Mouse (Mus musculus) adrenal gland, adult 18-20 months (tissue): ENCODE measurements around the gene Rcn2. TPM values are rescaled to one million over a fixed set of nuclear protein-coding genes. Genes with fewer than 3 reads are reported as not detected.
"Not testable (repeated sequence)": the region's sequence is repeated elsewhere in the genome, so short reads cannot be mapped to it uniquely, and the experiment has no call there.

Source experiments
- DNase-seq, 2 experiments: peaks; one replicate each; pipeline ENCODE4 v3.0.0; 2021 to 2022; ENCODE audit warnings: low spot score in 2 of 2
- long read RNA-seq, 2 experiments: library from polyadenylated mRNA; stranded (forward); transcript quantifications; one replicate each; pipeline ENCODE4 v2.0.0; 2021
- total RNA-seq, 2 experiments: library from RNA; stranded (reverse); gene quantifications; 1 replicate in 1 of 2; 2 replicates in 1 of 2; pipeline ENCODE4 v1.2.3; 2021

Gene Rcn2
- total RNA-seq, result 10 to 100 TPM; 35.9 to 39.9 TPM
- long read RNA-seq, experiment 1, transcript Rcn2-201 (7 exons, 2,024 nt), result major isoform, 46 of 48 reads
- long read RNA-seq, experiment 1, partial matches to known transcripts, result 2 of 48 reads
- long read RNA-seq, experiment 1, other reads (novel, unspliced or antisense), result 0 of 48 reads
- long read RNA-seq, experiment 2, transcript Rcn2-201 (7 exons, 2,024 nt), result major isoform, 93 of 101 reads
- long read RNA-seq, experiment 2, partial matches to known transcripts, result 6 of 101 reads
- long read RNA-seq, experiment 2, other reads (novel, unspliced or antisense), result 2 of 101 reads

GRCm38 (mm10) chr9:56041372-56042180 is at the start of gene Rcn2:
Gene Rcn2, plus strand, starts transcription at chr9:56041845.
- peak; percentile 97 for DNase-seq

- DNase-seq, result not testable (repeated sequence)
Measured at GRCm38 (mm10) chr9:56004679-56005078, 37.0 kb upstream of the Rcn2 start.

GRCm38 (mm10) chr9:56010450-56010849 is 31.2 kb upstream of the Rcn2 start, which contains the start of gene 4930563M21Rik:
Gene 4930563M21Rik, minus strand, starts transcription at chr9:56010550.
- no peak for DNase-seq

GRCm38 (mm10) chr9:56024772-56025171 is 16.9 kb upstream of the Rcn2 start:
- DNase-seq, result no peak

- no peak for DNase-seq
Measured at GRCm38 (mm10) chr9:56027292-56027691, 14.4 kb upstream of the Rcn2 start.

- no peak for DNase-seq
Measured at GRCm38 (mm10) chr9:56032219-56032618, 9.4 kb upstream of the Rcn2 start.

GRCm38 (mm10) chr9:56042181-56042621 is 556 bp downstream of the Rcn2 start:
- DNase-seq, result no peak

GRCm38 (mm10) chr9:56053796-56054195 is 12.2 kb downstream of the Rcn2 start:
- DNase-seq, result no peak

- no peak for DNase-seq
Measured at GRCm38 (mm10) chr9:56056147-56056546, 14.5 kb downstream of the Rcn2 start.

GRCm38 (mm10) chr9:56062336-56062735 is 20.7 kb downstream of the Rcn2 start:
- no peak for DNase-seq

- no peak for DNase-seq
Measured at GRCm38 (mm10) chr9:56065011-56065410, 23.4 kb downstream of the Rcn2 start.

- DNase-seq, result no peak
Measured at GRCm38 (mm10) chr9:56067964-56068363, 26.3 kb downstream of the Rcn2 start.

GRCm38 (mm10) chr9:56068630-56069029 is 27.0 kb downstream of the Rcn2 start:
- no peak for DNase-seq

GRCm38 (mm10) chr9:56072861-56073260 is 31.2 kb downstream of the Rcn2 start:
- DNase-seq, result no peak

GRCm38 (mm10) chr9:56074863-56075262 is 33.2 kb downstream of the Rcn2 start:
- DNase-seq, result no peak

- DNase-seq, result peak in 1 of 2 experiments; percentile 16
Measured at GRCm38 (mm10) chr9:56075264-56075663, 33.6 kb downstream of the Rcn2 start.

GRCm38 (mm10) chr9:56075901-56076620 is 34.4 kb downstream of the Rcn2 start:
- DNase-seq, result no peak

GRCm38 (mm10) chr9:56079587-56079986 is 37.9 kb downstream of the Rcn2 start:
- DNase-seq, result no peak

- no peak for DNase-seq
Measured at GRCm38 (mm10) chr9:56086524-56086923, 44.9 kb downstream of the Rcn2 start.

GRCm38 (mm10) chr9:56089778-56090520 is 48.3 kb downstream of the Rcn2 start, which contains the start of gene Pstpip1:
Gene Pstpip1, plus strand, starts transcription at chr9:56089962.
- peak; percentile 24 to 47 for DNase-seq
